Mouse (Mus musculus) Patski (cell line): ENCODE measurements around the gene Dedd. TPM values are rescaled to one million over a fixed set of nuclear protein-coding genes. Genes with fewer than 3 reads are reported as not detected.

Experiments
- ATAC-seq: fragments of 100-300 bp; one replicate; pipeline ENCODE4 v1.8.0; 2021
- CTCF ChIA-PET: fragments of 350-600 bp; sonication (Branson Sonifier 250); formaldehyde crosslinking; loops from one replicate; lab custom pipeline; 2022; ENCODE audit warnings: inconsistent platforms; lab: Charles Lee
- POLR2A ChIA-PET: fragments of 350-600 bp; sonication (Branson Sonifier 250); formaldehyde crosslinking; loops from one replicate; lab custom pipeline; 2022; ENCODE audit warnings: antibody characterized with exemption, inconsistent platforms; lab: Charles Lee
- DNase-seq: peaks from one replicate; pipeline ENCODE4 v3.0.0-alpha.2; 2011; ENCODE audit warnings: low read depth, low spot score
- H3K27me3 ChIP-seq: fragments of 371-371 bp; one replicate; pipeline ENCODE4 v1.5.1; 2021
- CTCF ChIP-seq: fragments of 100-300 bp; IDR thresholded peaks from one replicate; pipeline ENCODE4 v1.5.1; 2021
- in situ Hi-C: fragments of 300-500 bp; cut with MboI; formaldehyde crosslinking; loops from 3 replicates; pipeline ENCODE4 v1.11.1; 2018; ENCODE audit warnings: low pct_unique_long_range_greater_than_20kb, mixed read lengths
- polyA plus RNA-seq: library from polyadenylated mRNA; unstranded; gene quantifications from one replicate; pipeline ENCODE4 v1.2.3, GENCODE M21; 2021

Gene Dedd
- polyA plus RNA-seq, 1 experiment from 2014 or later = 55.0 TPM

- DNase-seq (no peak), ATAC-seq (no peak)
- POLR2A ChIA-PET = interaction anchor here (1.5 kb wide), 1 partner anchor 16 kb away, joined by 6 read pairs; the partner anchor contains the start of genes Nit1 and Pfdn2
- in situ Hi-C loops = no loop called here
- TF ChIP-seq CTCF = no peak
- H3K27me3 ChIP-seq = no peaks in the 10 kb centered on the region
- CTCF ChIA-PET = interaction anchor here (0.6 to 1.4 kb wide), 2 partner anchors 24 to 218 kb away, joined by 3 read pairs; no protein-coding TSS in a partner anchor
Observed at GRCm38 (mm10) chr1:171330216-171330560, 1.2 kb downstream of the Dedd start.

- no peak for TF ChIP-seq CTCF
- peak; percentile 29 for ATAC-seq
- DNase-seq = no peak
- CTCF ChIA-PET = interaction anchor here (1.5 kb wide), 1 partner anchor 14 kb away, joined by 3 read pairs; the partner anchor contains the start of gene Dedd
- no peaks in the 10 kb centered on the region for H3K27me3 ChIP-seq
- in situ Hi-C loops = no loop called here
- POLR2A ChIA-PET = interaction anchor here (0.5 to 1.6 kb wide), 2 partner anchors 10 to 11 kb away, joined by 3 to 5 read pairs; no protein-coding TSS in a partner anchor
Observed at GRCm38 (mm10) chr1:171342262-171343207, 13.6 kb downstream of the Dedd start.

GRCm38 (mm10) chr1:171343922-171344677 is 15.2 kb downstream of the Dedd start:
- no peak for ATAC-seq
- DNase-seq = no peak
- no peaks in the 10 kb centered on the region for H3K27me3 ChIP-seq
- ChIA-PET CTCF (interaction anchor here (1.0 to 1.1 kb wide), 2 partner anchors 12 to 14 kb away, joined by 3 to 4 read pairs; no protein-coding TSS in a partner anchor), POLR2A (interaction anchor here (0.6 to 2.4 kb wide), 6 partner anchors 12 to 1797 kb away, joined by 3 to 10 read pairs (median 4); partner anchors contain the start of genes B4galt3 and Dedd)
- in situ Hi-C loops = no loop called here
- no peak for TF ChIP-seq CTCF

- ChIA-PET POLR2A (interaction anchor here (0.6 to 2.4 kb wide), 4 partner anchors 12 to 1796 kb away, joined by 3 to 10 read pairs (median 4); partner anchors contain the start of genes B4galt3 and Dedd), CTCF (interaction anchor here (1.0 to 1.2 kb wide), 3 partner anchors 12 to 16 kb away, joined by 3 to 4 read pairs (median 3); partner anchors contain the start of gene Dedd)
- no peak for ATAC-seq
- no peak for TF ChIP-seq CTCF
- in situ Hi-C loops = no loop called here
- DNase-seq = no peak
- H3K27me3 ChIP-seq = no peaks in the 10 kb centered on the region
Observed at GRCm38 (mm10) chr1:171344715-171345114, 15.8 kb downstream of the Dedd start.

GRCm38 (mm10) chr1:171345225-171346094 is 16.5 kb downstream of the Dedd start, which contains the start of the genes Nit1 and Pfdn2:
TSS of gene Nit1 (minus strand) at chr1:171345646.
TSS of gene Pfdn2 (plus strand) at chr1:171345670.
- peak; percentile 86 for ATAC-seq

GRCm38 (mm10) chr1:171346095-171346450 is 17.1 kb downstream of the Dedd start:
- ATAC-seq (no peak), DNase-seq (no peak)
- no peaks in the 10 kb centered on the region for H3K27me3 ChIP-seq
- ChIA-PET CTCF (interaction anchor here (1.1 to 1.2 kb wide), 2 partner anchors 12 to 18 kb away, joined by 3 to 4 read pairs; partner anchors contain the start of gene Dedd), POLR2A (interaction anchor here (0.6 to 2.4 kb wide), 3 partner anchors 16 to 1647 kb away, joined by 3 to 10 read pairs (median 6); partner anchors contain the start of gene Dedd)
- TF ChIP-seq CTCF = no peak
- in situ Hi-C loops = no loop called here

More at GRCm38 (mm10) chr1:171345225-171346094, 16.5 kb downstream of the Dedd start, which contains the start of the genes Nit1 and Pfdn2:
- in situ Hi-C loops = no loop called here
- ChIA-PET POLR2A (interaction anchor here (0.6 to 2.4 kb wide), 3 partner anchors 15 to 1647 kb away, joined by 3 to 10 read pairs (median 6); partner anchors contain the start of gene Dedd), CTCF (interaction anchor here (1.0 to 1.2 kb wide), 3 partner anchors 11 to 17 kb away, joined by 3 to 4 read pairs (median 4); partner anchors contain the start of gene Dedd)
- DNase-seq = no peak
- no peak for TF ChIP-seq CTCF
- H3K27me3 ChIP-seq = no peaks in the 10 kb centered on the region

- DNase-seq = no peak
- TF ChIP-seq CTCF = no peak
- ATAC-seq = no peak
- ChIA-PET CTCF (interaction anchor here (1.5 to 2.5 kb wide), 3 partner anchors 10 to 23 kb away, joined by 3 to 7 read pairs (median 4); partner anchors contain the start of gene Klhdc9), POLR2A (interaction anchor here (0.6 to 0.8 kb wide), 2 partner anchors 10 to 112 kb away, joined by 3 read pairs; no protein-coding TSS in a partner anchor)
- H3K27me3 ChIP-seq = no peaks in the 10 kb centered on the region
- in situ Hi-C loops = no loop called here
Observed at GRCm38 (mm10) chr1:171348665-171349064, 19.7 kb downstream of the Dedd start.

GRCm38 (mm10) chr1:171349210-171349609 is 20.3 kb downstream of the Dedd start:
- ChIA-PET POLR2A (interaction anchor here (0.8 kb wide), 1 partner anchor 9 kb away, joined by 3 read pairs; no protein-coding TSS in a partner anchor), CTCF (interaction anchor here (0.9 to 2.5 kb wide), 5 partner anchors 9 to 120 kb away, joined by 3 to 7 read pairs (median 4); partner anchors contain the start of gene Klhdc9)
- DNase-seq = no peak
- no peaks in the 10 kb centered on the region for H3K27me3 ChIP-seq
- in situ Hi-C loops = no loop called here
- no peak for TF ChIP-seq CTCF
- ATAC-seq = no peak
